Mouse (Mus musculus) heart, postnatal 0 days (tissue): ENCODE data around the gene Mapk1ip1l. TPM values are rescaled to one million over a fixed set of nuclear protein-coding genes. Genes with fewer than 3 reads are reported as not detected.
"Not testable (repeated sequence)": the region's sequence is repeated elsewhere in the genome, so short reads cannot be mapped to it uniquely, and the experiment has no call there.

Experiments
- ATAC-seq: fragments of 200-750 bp; cut with Nextera tagmentation; 2 replicates; pipeline ENCODE4 v1.8.0; 2017; ENCODE audit warnings: low read depth, moderate number of reproducible peaks, moderate library complexity; ENCODE audit not compliant: insufficient read depth
- DNase-seq: peaks from one replicate; pipeline ENCODE4 v3.0.0-alpha.2; 2016; ENCODE audit warnings: low spot score
- H3K27ac ChIP-seq: fragments of 300-500 bp; sonication (generic); 2 replicates; pipeline ENCODE4 v1.5.1; 2014; ENCODE audit warnings: low read depth, mild to moderate bottlenecking
- H3K27me3 ChIP-seq: fragments of 300-500 bp; sonication (generic); 2 replicates; pipeline ENCODE4 v1.6.1; 2014; ENCODE audit warnings: low read length, mixed read lengths; ENCODE audit not compliant: control insufficient read depth, insufficient read depth
- H3K36me3 ChIP-seq: fragments of 300-500 bp; sonication (generic); replicated peaks from 2 replicates; pipeline ENCODE4 v1.6.1; 2014; ENCODE audit warnings: low read length, mixed read lengths; ENCODE audit not compliant: control insufficient read depth, insufficient read depth
- H3K4me1 ChIP-seq: fragments of 300-500 bp; sonication (generic); 2 replicates; pipeline ENCODE4 v1.6.1; 2014; ENCODE audit warnings: antibody characterized with exemption; ENCODE audit not compliant: control insufficient read depth, insufficient read depth
- H3K4me2 ChIP-seq: fragments of 300-500 bp; sonication (generic); 2 replicates; pipeline ENCODE4 v1.6.1; 2014; ENCODE audit warnings: low read depth, mild to moderate bottlenecking, low read length, moderate library complexity
- H3K4me3 ChIP-seq: fragments of 300-500 bp; sonication (generic); 2 replicates; pipeline ENCODE4 v1.5.1; 2014; ENCODE audit warnings: low read depth, low read length
- H3K9ac ChIP-seq: fragments of 300-500 bp; sonication (generic); replicated peaks from 2 replicates; pipeline ENCODE4 v1.6.1; 2014; ENCODE audit warnings: low read depth, low read length, mixed read lengths
- H3K9me3 ChIP-seq: fragments of 300-500 bp; sonication (generic); replicated peaks from 2 replicates; pipeline ENCODE4 v1.6.1; 2016; ENCODE audit warnings: low read length; ENCODE audit not compliant: control insufficient read depth
- CTCF ChIP-seq: IDR thresholded peaks from 2 replicates; pipeline ENCODE4 v1.5.1; 2016; ENCODE audit warnings: antibody characterized with exemption, control low read depth, low read depth
- EP300 ChIP-seq: IDR thresholded peaks from 2 replicates; pipeline ENCODE4 v1.6.1; 2016; ENCODE audit warnings: antibody characterized with exemption, low read depth
- WGBS: fragments of 180-500 bp; shearing (Covaris S2); extraction: QIAGEN DNeasy Blood & Tissue Kit; methylation state at CpG from one replicate; pipeline ENCODE4 v1.1.7; 2014; 5-methylcytosine and 5-hydroxymethylcytosine counted together
- polyA plus RNA-seq: library from polyadenylated mRNA; unstranded; fragments of >200 nt; fragmentation: Nextera tagmentation; extraction: Ambion mirVana; gene quantifications from 2 replicates; pipeline ENCODE4 v1.2.1, GENCODE M21; 2015
- total RNA-seq: library from RNA; depleted of rRNA; stranded (reverse); fragments of >200 nt; gene quantifications from 2 replicates; pipeline ENCODE4 v1.2.3, GENCODE M21; 2014; ENCODE audit warnings: low replicate concordance

Gene Mapk1ip1l
- total and polyA plus RNA-seq, 2 experiments from 2014 or later: 18.9 to 32.4 TPM

DNA sequence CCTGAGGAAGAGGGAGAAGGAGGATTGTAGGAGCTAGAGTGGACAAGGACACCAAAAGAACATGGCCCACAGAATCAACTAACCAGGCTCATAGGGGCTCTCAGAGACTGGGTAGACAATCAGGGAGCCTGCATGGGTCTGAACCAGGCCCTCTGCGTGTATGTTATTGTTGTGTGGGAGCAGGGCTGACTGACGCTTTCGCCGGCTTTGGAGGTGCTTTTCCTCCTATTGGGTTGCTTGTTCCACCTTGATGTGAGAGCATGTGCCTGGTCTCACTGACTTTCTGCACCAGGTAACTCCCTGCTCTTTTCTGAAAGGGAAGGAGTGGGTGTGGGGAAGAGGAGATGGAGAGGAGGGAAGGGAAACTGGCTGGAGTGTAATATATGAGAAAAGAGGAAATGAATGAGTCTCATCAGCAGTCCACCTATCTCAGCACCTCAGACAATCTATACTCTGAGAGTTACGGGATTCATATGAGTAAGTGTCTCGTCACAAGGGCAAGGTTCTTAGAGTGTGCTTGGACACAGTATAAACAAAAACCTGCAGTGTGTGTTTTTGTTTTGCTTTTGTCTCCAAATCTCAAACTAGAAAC, 6.8 kb downstream of the Mapk1ip1l start:
- no peak overlapping the region for H3K27ac ChIP-seq
- no peaks in the 10 kb centered on the region for H3K27me3 ChIP-seq
- DNase-seq (no peak), ATAC-seq (no peak)
- WGBS: 82% methylated on average over 6 of the region's 6 CpGs
- H3K36me3 ChIP-seq: peaks cover 18% of the 10 kb centered on the region
- H3K4me1 ChIP-seq: peaks cover 5% of the 10 kb centered on the region
- TF ChIP-seq EP300: no peak
- TF ChIP-seq CTCF: no peak
- no peak overlapping the region for H3K4me3 ChIP-seq
- H3K9ac ChIP-seq: no peak overlapping the region
- H3K9me3 ChIP-seq: no peaks in the 10 kb centered on the region
- H3K4me2 ChIP-seq: no peak overlapping the region

DNA sequence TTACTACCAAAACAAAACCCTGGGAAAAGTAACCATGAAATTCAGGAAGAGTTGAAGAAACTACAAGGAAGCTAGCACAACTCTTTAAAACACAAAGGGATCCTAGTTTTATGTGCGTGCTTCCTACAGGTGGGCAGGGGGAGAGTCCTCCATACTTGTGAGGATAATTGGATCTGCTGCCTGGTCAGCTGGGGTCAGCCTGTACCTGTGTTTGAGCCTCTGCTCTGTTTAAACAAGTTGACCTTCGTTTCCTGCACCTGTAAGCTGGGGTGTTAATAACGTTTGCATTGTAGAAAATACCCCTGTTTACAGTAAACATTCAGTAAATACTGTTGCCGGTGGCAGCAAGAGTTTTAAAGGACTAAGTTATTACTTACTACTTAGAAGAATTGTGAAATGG, 7.9 kb downstream of the Mapk1ip1l start:
- no peak overlapping the region for H3K9ac ChIP-seq
- no peak overlapping the region for H3K4me2 ChIP-seq
- DNase-seq (no peak), ATAC-seq (no peak)
- H3K27me3 ChIP-seq: no peaks in the 10 kb centered on the region
- H3K36me3 ChIP-seq: peaks cover 28% of the 10 kb centered on the region
- no peak for TF ChIP-seq EP300
- TF ChIP-seq CTCF: no peak
- no peak overlapping the region for H3K27ac ChIP-seq
- no peaks in the 10 kb centered on the region for H3K9me3 ChIP-seq
- WGBS: 88% methylated on average over 4 of the region's 4 CpGs
- H3K4me3 ChIP-seq: no peak overlapping the region
- peaks cover 4% of the 10 kb centered on the region; the same call in 1 of the 2 replicates for H3K4me1 ChIP-seq

DNA sequence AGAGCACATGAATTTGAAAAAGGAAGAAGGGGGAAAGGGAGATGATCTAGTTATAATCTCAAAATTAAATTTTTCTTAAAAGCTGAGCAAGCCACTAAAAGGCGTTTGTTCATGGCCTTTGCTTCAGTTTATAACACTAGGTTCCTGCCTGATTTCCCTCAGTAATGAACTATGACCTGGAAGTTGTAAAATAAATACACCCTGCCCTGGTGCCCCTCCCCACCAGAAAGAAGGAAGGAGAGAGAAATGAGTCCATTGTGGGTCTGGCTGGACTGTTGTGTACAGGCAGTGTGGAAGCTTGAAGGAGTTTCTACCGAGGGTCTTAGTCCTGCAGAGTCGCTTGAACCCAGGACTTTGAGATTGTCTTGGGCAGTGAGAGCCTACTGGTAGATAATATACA, 9.6 kb downstream of the Mapk1ip1l start:
- DNase-seq (no peak), ATAC-seq (no peak)

DNA sequence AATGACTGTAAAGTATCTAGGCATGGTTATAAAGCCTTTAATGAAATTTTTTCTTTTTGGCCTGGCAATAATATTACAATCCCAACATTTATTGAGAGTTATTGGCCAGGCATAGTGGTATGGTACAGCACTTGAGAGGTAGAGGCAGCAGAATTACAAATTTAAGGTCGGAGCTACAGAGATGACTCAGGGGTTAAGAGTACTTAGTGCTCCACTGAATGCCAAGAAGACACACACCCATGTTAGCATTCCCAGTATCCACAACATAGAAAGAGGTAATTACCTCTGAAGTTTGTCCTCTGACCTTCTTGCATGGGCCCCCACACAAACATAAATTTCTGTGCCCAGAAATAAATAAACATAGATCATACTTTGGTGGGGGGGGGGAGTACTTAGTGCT, 11.0 kb downstream of the Mapk1ip1l start:
- H3K4me1 ChIP-seq: no peaks in the 10 kb centered on the region
- ATAC-seq (no peak), DNase-seq (no peak)
- H3K27me3 ChIP-seq: no peaks in the 10 kb centered on the region
- peaks cover 50% of the 10 kb centered on the region for H3K36me3 ChIP-seq
- no peak overlapping the region for H3K4me3 ChIP-seq
- no peak overlapping the region for H3K4me2 ChIP-seq
- H3K9ac ChIP-seq: no peak overlapping the region
- no peak overlapping the region for H3K27ac ChIP-seq
- no peaks in the 10 kb centered on the region for H3K9me3 ChIP-seq
- TF ChIP-seq CTCF (no peak), EP300 (no peak)
- 97% methylated on average over 1 of the region's 1 CpGs for whole genome bisulfite sequencing

More for the DNA sequence above, 9.6 kb downstream of the Mapk1ip1l start:
- peaks cover 2% of the 10 kb centered on the region; the same call in 1 of the 2 replicates for H3K4me1 ChIP-seq
- no peaks in the 10 kb centered on the region for H3K9me3 ChIP-seq
- no peaks in the 10 kb centered on the region for H3K27me3 ChIP-seq
- no peak for TF ChIP-seq EP300
- H3K27ac ChIP-seq: no peak overlapping the region
- peaks cover 42% of the 10 kb centered on the region for H3K36me3 ChIP-seq
- H3K4me2 ChIP-seq: no peak overlapping the region
- no peak overlapping the region for H3K4me3 ChIP-seq
- 73% methylated on average over 3 of the region's 3 CpGs for WGBS
- no peak overlapping the region for H3K9ac ChIP-seq

DNA sequence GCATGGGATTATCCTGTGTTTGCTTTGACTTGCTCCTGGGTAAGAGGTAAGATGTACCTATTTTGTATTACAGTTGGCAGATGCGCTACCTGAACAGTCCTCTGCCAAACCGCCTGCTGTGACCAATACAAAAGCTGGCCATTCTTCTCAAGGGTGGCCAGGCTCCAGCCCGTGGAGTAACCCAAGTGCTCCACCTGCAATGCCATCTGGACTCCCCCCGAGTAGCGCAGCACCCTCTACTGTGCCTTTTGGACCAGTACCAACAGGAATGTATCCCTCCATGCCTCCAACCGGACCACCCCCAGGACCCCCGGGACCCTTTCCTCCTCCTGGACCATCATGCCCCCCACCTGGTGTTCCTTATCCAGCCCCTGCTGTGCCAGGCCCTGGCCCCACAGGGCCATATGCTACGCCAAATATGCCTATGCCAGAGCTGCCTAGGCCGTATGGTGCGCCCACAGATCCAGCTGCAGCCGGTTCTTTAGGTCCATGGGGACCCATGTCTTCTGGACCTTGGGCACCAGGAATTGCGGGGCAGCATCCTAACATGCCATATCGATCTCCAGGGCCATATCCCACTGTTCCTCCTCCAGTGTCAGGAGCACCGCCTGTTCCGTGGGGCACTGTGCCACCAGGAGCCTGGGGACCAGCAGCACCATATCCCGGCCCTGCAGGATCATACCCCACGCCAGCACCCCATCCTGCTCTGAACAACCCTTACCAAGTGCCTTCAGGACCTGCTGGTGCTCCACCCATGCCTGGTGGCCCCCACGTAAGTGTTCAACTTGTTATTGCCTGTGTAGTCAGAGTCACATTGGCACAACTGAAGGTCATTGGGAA, 12.5 kb downstream of the Mapk1ip1l start:
- Histone ChIP-seq H3K27ac (no peak overlapping the region), H3K4me3 (no peak overlapping the region), H3K9ac (no peak overlapping the region), H3K4me2 (no peak overlapping the region), H3K36me3 (peaks cover 52% of the 10 kb centered on the region), H3K4me1 (no peaks in the 10 kb centered on the region), H3K27me3 (no peaks in the 10 kb centered on the region), H3K9me3 (no peaks in the 10 kb centered on the region)
- TF ChIP-seq EP300: no peak
- no peak for TF ChIP-seq CTCF
- DNase-seq: no peak
- 95% methylated on average over 18 of the region's 18 CpGs for WGBS
- ATAC-seq: no peak

DNA sequence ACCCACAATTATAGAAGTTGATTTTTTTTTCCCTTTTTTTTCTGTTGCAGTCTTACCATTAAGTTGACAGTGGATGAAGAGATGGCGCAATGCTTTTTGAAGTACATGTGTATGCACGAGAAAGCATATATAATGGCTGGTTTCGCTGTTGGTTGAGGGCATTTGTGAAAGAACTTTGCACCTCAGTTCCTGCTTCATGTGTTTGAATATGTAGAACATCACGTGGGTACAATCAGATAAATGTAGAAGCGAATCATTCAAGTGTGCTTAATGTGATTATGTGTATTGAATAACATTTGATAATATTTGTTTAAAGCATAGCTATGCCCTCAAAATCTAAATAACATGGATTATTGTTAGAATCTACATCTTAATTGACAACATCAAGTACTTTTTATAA, 21.3 kb downstream of the Mapk1ip1l start:
- Histone ChIP-seq H3K9me3 (no peaks in the 10 kb centered on the region), H3K36me3 (peaks cover 33% of the 10 kb centered on the region)

DNA sequence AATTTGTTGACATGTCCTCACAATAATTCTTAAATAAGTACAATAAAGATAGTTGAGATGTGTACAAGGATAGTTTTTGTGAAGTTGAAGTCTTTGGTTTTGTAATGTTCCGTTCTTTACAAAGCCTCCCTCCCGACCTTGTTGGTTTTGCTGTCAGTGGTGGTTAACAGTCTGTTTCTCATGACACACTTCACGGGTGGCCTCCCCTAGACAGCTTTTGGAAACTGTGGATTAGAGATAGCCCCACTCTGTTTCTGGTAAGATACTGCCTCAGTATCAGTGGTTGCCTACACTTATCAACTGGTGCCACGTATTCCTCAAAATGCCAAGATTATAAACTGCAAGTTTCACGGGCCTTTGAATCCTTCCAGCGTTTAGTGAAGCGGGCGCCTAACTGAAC, 23.5 kb downstream of the Mapk1ip1l start:
- H3K4me3 ChIP-seq, H3K9ac ChIP-seq, H3K27ac ChIP-seq, H3K27me3 ChIP-seq, H3K9me3 ChIP-seq, H3K4me2 ChIP-seq, ATAC-seq, H3K4me1 ChIP-seq, DNase-seq: not testable (repeated sequence)
- peaks cover 26% of the 10 kb centered on the region for H3K36me3 ChIP-seq
- WGBS: 78% methylated on average over 5 of the region's 8 CpGs

More for the DNA sequence above, 21.3 kb downstream of the Mapk1ip1l start:
- Histone ChIP-seq H3K4me3 (no peak overlapping the region), H3K27ac (no peak overlapping the region), H3K4me1 (no peaks in the 10 kb centered on the region), H3K4me2 (no peak overlapping the region), H3K27me3 (no peaks in the 10 kb centered on the region), H3K9ac (no peak overlapping the region)
- DNase-seq (no peak), ATAC-seq (no peak)
- 85% methylated on average over 5 of the region's 5 CpGs for WGBS
- TF ChIP-seq EP300 (no peak), CTCF (no peak)
